Mouse (Mus musculus): ENCODE results near the gene Hoxd8.

Gene Hoxd8

DNA sequence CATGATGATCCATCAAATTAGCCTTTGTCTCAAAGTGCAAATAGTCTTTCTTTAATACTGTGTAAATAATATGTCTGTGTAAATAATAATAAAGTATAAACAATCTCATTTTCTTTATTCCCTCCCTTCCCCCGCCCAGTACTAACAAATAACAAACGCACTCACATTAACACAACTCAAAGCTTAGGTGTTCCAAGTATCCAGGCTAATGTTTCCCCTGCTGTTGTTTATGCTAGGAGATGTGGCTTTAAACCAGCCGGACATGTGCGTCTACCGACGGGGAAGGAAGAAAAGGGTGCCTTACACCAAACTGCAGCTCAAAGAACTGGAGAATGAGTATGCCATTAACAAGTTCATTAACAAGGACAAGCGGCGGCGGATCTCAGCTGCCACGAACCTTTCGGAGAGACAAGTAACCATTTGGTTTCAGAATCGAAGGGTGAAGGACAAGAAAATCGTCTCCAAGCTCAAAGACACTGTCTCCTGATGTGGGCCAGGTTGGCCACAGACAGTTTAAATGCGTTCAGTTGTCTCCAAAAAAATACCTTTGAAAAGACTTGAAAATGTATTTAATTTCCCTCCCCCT lies 34.7 kb upstream of the Hoxd8 start:
- DNase-seq (ENCODE audit: low read depth), result no peak

DNA sequence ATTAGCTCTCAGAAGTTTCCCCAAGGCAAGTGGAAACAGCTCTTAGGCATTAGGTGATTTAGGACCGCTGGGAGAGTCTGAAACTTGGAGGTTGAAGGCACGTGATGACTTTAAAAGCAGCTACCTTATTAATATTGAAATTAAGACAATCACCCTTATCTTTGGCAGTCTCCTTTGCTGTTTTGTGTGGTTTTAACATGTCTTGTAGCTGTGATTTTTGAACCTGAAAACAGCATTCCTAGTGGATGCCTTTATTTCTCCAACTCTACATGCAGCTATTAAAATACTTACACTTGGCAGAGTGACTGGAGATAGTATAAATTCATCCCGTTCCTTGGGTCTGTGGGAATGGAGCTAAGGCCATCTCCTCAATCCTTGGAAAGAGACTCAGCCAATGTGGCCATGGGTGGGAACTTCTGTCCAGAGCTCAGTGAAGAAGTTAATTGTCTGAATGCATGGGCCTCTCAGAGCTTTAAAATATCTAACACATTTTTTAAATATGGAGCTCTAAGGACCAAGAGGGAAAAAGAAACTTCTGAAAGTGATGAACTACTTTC lies 33.7 kb upstream of the Hoxd8 start:
- DNase-seq (ENCODE audit: low read depth), result no peak

DNA sequence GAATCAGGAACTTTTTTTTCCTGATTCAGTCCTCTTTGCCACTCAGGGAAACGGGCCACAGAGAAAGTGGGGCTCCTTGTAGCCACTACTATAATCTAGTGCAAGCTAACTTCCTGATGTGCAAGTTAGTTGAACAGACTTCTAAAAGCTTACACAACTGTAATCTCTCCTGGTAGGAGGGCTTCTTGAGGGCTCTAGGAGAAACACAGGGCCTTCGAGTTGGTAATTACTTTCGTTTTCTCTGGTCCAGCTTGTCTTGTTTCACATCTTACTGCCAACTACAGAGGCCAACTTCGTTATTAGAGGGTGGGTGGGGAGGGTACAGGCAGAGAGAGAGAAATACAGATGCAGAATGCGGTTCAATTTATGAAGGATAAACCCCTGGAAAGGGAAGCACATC lies 32.6 kb upstream of the Hoxd8 start:
- no peak for DNase-seq (ENCODE audit: low read depth)

DNA sequence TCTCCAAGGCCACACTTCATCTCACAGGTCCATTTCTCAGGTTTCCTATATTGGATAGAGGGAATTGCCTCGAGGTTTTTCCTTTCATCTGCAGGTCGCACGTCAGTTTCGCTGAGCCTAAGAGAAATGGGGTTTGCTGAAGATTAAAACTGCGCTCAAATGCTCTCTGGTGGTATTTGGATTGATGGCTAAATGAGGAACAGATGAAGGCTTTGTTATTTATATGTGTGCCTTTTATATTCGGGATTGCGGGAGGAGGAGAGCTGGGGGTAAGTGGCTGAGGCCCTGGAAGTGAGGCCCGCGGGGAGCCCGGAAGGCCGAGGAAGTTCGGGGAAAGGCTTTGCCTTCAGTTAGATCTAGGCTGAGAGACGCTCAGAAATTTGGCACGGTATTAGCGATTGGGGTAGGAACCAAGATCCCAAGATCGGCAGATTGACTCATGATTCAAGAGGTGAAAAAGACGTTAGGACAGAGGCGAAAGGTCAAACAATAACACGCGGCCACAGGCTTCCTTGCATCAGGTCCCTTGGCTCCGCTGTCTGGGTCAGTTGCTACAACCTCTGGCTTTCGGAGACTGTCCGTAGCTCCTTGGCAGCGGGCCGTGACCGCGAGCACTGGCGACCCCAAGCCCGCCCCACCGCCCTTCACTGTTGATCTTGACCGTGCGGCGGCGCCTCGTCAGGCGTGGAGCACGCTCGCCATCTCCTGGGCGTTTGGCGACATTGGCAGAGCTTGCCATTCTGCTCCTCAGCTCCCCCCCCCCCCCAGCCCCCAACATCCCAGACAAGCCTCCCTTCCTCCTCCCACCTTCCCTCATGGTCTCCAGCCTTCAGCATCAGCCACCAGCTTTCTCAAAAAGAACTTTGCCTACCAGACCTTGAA lies 31.7 kb upstream of the Hoxd8 start:
- no peak for DNase-seq (ENCODE audit: low read depth)

DNA sequence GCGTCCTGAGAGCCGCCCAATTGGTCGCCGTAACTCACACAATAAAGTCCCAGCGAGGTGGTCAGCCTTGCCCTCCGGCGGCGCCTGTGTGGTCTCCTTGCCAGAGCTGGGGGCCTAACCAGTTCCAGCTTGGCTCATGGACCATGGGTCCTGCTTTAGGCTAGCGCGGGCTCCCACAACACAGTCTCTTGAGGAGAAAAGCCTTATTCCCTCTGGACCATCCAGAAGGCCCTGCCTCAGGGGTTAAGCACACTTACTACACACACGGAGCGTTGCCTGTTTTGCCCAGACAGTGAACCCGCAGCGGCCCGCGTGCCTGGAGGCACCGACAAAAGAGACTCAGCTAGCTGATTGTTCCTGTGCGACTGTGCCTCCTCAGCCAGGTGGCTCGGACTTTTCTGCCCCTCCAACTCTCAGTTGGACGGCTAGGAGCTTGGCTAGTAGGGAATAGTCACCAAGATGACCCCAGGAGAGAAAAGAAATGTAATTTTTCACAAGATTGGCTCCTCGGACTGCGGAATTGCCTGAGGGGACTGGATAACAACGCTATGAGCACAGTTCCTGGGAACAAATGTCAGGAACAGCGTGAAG lies 30.5 kb upstream of the Hoxd8 start:
- no peak for DNase-seq (ENCODE audit: low read depth)

DNA sequence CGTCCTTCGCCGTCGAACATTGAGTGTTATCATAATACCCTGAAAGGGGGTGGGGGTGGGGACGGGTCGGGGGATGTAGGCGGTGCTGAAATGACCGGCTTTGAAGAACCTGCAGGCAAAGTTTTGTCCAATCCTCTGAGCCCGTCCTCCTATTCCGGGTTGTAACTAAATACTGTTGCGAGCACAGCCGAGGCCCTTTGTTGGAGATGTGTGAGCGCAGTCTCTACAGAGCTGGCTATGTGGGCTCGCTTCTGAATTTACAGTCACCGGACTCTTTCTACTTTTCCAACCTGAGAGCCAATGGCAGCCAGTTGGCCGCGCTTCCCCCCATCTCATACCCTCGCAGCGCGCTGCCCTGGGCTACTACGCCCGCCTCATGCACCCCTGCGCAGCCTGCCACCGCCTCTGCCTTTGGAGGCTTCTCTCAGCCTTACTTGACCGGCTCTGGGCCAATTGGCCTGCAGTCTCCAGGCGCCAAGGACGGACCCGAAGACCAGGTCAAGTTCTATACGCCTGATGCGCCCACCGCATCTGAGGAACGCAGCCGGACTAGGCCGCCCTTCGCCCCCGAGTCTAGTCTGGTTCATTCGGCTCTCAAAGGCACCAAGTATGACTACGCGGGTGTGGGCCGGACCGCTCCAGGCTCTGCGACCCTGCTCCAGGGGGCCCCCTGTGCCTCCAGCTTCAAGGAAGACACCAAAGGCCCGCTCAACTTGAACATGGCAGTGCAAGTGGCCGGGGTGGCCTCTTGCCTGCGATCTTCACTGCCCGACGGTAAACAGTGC lies 29.3 kb upstream of the Hoxd8 start, which contains the start of gene Hoxd12:
Gene Hoxd12 (plus strand): TSS at position 133 of the 785 bp plus-strand sequence.
- DNase-seq (ENCODE audit: low read depth), result no peak

DNA sequence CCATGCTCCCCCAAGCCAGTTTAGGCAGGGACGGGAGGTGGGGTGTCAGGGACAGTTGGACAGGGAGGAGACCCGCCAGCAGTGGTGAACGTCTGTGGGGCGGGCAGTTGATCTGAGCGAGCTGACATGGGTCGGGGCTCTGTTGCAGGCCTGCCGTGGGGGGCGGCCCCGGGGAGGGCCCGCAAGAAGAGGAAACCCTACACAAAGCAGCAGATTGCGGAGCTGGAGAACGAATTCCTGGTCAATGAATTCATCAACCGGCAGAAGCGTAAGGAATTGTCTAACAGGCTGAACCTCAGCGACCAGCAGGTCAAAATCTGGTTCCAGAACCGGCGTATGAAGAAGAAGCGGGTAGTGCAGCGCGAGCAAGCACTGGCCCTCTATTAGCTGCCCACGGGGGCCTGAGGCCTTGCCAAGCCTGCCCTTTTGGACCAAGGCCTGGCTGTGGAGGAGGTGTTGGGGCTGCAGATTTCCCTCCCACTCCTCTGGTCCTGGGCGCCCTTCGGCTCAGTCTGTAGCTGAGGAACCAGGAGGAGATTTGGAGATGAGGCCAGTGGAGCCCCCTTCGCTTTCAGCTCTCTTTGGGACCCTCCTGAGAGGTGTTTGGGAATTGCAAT lies 28.6 kb upstream of the Hoxd8 start:
- DNase-seq (ENCODE audit: low read depth), result no peak

DNA sequence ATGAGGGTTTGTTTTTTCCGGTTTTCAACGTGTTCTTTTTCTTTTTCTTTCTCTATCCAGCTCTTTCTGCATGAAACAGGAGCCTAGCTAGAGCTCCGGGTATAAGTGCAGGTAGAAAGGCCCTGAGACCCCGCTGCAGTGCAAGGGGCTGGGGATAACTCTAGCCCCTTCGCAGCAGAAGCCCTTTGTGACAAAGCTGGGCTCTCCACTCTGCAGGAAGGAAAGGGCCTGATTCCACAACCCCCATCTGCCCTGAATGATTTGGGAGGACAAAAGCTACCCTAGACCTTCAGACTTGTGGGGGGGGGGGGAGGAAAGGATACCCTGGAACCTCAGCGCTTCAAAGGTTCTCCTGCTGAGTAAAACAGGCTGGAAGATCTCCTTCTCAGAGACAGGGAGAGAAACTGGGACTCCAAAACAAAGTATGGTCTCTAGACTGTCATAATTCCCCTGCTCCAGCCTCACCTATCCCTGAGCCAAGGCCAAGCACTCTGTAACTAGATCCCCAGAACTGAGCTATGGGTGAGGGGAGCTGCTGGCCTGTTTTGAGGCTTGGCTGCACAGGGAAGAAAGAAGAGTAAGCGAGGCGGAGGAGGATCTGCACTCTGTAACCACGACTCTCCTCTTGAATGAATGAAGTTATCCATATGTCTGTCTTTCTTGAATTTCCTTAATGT lies 27.9 kb upstream of the Hoxd8 start:
- no peak for DNase-seq (ENCODE audit: low read depth)

DNA sequence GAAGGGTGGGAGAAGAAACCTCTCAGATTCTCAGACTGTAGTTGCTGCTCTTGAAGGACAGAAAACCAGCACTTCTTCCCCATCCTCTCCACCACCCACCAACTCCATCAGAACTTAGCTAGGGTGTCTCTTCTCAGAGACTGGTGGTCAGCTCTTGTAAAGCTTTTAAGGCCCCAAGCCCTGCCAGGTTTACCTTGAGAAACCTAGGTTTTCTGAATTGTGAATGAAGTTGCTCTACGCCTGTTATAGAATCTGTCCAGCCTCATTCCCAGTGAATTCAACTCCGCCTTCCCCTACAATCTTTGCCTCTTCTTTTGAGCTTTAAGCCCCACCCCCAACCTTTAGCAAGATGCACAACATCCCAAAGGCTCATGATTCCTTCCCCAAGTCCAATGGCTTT lies 27.3 kb upstream of the Hoxd8 start:
- DNase-seq (ENCODE audit: low read depth), result no peak

DNA sequence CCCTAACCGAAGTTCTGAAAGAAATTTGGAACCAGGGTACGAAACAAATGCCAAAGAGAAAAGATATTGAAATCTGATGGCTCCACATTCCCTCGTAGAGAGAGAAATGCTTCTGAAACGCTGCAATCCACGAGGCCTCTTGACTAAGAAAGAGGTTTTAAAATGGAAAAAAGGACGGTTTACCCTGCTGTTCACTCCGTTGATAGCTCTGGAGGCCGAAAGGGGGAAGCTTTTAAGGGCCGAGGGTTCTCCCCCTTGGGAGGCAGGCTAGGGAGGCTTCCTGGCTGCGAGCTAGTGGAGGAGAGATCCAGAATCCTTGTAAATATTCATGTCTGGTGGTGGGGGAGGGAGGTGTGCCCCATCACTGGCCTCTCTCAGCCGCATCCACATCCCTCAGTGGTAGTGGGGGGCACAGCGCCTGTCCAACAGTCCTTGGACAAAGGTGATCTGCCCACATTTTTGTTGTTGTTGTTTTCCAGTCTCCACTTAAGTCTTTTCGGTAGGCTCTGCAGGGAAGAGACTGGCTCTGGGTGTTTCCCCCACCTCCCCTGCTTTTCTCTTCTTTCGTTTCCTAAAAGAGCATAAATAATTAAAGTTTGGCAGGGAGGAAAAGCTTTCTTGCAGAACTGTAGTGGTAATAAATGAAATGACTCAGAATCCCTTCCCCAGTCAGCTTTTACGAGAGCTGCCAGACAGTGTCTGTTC lies 25.4 kb upstream of the Hoxd8 start, which contains the start of gene Hoxd11:
Gene Hoxd11 (plus strand): TSS at position 667 of the 705 bp plus-strand sequence.
- DNase-seq (ENCODE audit: low read depth), result no peak

DNA sequence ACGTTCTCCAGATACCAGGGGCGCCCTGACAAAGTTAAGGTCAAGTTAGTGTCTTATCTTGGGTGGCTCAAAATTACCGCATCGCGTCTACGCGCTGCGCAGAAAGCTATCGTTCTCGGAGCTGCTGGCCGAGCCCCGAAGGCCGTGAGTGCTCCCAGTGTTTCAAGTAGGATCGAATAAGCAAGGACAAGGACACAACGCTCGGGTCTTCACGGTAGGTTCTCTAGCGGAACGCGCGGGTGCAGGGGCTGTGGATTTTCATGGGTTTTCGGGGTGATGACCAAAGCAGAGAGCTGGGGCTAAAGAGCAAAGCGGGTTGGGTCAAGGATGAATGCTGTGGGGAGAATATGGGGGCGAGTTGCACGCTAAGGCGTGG lies 24.8 kb upstream of the Hoxd8 start:
- DNase-seq (ENCODE audit: low read depth), result no peak

DNA sequence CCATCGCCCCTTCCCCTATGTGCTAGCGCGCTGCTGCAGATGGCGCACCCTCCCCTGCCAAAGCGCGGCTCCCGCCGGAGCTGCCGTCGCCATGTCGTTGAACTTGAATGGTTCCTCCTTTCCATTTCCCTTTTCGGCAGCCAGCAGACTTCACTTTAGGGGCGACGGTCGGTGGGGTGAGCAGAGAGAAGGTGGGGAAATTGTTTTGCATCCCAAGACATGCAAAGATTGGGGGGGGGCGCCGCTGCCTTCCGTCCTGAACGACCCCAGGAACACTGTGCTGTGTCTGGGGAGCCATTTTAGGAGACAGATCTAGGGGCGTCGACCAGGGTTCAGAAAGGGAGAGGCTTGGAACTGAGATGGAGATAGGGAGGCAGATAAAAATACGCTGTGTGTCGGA lies 24.4 kb upstream of the Hoxd8 start:
- no peak for DNase-seq (ENCODE audit: low read depth)

DNA sequence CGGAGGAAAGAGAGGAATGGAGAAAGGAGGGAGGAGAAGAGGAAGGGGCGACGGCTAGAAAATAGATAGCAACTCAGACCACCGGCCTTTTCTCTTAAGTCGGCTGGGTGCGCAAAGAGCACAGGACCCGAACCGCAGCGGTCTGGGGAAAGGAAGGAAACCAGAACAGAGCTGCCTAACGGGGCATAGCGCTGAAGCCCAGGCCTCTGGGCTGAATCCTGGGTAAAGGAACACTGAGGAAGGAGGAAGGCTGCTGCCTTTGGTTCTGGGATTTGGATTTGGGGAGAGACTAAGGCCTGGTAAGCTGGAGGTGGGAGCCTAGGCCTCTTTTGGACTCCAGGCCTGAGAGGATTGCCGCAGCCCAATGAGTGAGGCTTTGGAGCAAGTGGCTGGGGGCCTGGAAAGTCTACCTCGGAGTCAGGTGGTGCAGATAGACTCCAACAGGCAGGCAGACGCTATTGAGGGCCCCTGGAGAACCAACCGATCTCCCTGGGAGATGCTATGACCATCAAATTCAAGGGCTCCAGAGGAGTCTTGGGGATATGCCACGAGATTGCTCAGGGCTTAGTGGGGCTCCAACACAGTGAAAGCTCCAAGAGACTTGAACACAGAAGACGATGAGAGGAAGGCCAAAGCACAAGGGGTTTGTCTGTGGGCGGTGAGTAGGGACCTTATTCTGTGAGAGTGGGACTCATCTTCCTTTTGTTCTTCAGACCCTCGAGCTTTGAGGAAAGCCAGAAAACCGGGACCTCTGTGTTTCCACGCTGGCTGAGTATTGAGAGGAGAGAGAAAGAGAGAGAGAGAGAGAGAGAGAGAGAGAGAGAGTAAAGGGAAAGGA lies 23.6 kb upstream of the Hoxd8 start:
- no peak for DNase-seq (ENCODE audit: low read depth)

DNA sequence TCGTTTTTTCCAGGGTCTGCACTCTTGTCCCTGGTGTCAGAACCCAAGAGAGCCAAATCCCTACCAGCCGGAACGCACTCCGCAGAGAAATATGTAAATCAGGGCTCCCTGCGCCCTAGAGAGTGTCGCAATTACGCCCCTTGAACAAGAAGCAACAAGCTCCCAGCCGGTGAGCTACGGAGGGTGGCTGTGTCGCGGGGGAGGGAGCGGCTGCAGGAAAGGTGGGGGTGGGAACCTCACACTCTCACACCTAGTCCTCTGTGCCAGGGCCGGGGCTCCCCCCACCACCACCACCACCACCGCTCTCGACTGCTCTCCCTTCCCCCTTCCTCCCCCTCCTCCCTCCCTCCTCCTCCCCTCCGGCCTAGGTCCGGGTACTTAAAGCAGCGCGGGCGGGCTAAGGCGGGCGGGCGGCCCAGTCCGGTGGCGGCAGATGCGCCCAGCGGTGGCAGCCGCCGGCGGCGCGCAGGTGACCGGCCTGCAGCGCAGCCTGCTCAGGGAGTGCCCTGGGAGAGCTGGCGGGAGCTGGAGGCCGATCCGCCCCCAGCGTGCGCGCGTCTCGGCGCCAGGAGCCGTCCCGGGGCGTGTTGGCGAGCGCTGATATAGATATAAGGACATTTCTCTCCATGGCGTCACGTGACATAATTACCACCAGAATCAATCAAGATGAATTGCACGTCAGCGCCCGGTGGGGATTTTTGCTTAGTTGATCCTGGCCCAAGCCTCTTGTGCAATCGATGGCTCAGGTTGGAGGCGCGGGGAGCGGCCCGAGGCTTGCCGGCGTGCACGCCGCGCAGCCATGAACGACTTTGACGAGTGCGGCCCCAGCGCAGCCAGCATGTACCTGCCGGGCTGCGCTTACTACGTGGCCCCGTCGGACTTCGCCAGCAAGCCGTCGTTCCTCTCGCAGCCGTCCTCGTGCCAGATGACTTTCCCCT lies 22.6 kb upstream of the Hoxd8 start:
- DNase-seq (ENCODE audit: low read depth), result no peak

DNA sequence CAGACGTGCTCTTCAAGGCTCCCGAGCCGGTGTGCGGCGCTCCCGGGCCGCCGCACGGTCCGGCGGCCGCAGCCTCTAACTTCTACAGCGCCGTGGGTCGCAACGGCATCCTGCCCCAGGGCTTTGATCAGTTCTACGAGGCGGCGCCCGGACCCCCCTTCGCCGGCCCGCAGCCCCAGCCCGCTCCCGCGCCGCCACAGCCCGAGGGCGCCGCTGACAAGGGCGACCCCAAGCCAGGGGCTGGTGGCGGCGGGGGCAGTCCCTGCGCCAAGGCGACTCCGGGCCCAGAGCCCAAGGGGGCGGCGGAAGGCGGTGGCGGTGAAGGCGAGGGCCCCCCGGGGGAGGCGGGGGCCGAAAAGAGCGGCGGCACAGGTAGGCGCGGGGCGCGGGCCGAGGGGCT lies 21.6 kb upstream of the Hoxd8 start:
- DNase-seq (ENCODE audit: low read depth), result no peak

DNA sequence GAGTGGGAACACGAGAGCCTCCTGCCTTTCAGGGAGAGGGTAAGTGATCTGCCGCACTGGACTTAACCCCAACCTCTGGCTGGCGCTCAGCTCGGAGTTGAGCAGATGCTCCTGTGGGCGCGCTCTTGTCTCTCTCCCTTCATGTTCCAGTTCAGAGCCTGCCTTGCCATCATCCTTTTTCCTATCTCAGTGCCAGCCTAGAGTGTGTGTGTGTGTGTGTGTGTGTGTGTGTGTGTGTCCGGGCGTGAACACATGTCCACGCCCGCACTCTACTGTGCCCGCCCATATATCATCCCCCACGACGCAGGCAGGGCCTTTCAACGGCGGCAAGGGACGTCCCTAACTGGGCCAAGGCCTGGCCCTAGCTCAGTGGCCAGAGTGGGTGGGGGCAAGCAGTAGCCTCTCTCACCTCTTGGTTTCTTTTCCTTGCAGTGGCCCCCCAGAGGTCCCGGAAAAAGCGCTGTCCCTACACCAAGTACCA lies 20.9 kb upstream of the Hoxd8 start:
- DNase-seq (ENCODE audit: low read depth), result no peak

DNA sequence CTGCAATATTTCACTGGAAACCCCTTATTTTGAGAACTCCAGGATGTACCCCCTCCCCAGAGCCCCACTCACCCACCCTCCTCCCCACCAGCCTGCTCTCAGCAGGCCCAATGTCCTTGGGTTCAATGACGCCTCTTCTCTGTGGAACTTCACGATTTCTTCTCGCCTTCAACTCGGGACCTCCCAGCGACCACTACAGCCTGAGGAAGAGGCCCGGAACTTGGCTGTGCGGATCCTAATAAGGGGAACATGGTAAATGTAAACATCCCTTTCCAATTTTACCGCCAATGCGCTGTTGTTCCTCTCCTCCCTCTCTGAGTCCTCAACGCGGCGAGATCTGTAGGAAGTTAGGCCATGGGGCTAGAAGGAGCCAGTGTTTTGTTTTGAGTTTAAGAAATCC lies 20.3 kb upstream of the Hoxd8 start:
- no peak for DNase-seq (ENCODE audit: low read depth)

DNA sequence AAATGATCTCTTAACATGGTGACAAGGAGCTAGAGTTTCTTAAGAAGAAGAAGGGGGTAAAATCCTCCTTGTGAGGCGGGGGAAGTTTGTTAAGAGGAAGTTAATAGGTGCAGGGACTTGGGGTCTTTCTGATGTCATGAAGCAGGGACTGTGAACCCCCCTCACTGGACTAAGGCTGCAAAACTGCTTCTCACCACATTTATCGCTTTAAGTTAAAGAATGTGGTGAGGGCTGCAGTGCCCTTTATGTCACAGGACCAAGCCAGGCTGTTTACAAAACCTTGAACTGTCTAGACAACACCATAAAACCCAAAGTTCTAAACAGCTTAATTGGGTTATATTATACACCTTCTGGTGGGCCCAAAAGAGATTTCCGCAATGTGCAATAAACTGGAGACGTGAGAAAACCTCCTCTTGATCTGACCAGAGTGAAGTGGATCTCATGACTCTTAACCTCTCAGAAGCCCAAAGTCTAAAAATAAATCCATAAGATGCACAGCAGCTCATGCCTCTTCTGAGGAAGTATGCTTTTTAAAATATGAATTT lies 19.3 kb upstream of the Hoxd8 start:
- DNase-seq (ENCODE audit: low read depth), result no peak
